Mouse (Mus musculus): ENCODE results near the gene Cysrt1. TPM values are rescaled to one million over a fixed set of nuclear protein-coding genes. Genes with fewer than 3 reads are reported as not detected.
"Not testable (repeated sequence)": the region's sequence is repeated elsewhere in the genome, so short reads cannot be mapped to it uniquely, and the experiment has no call there.

The Cysrt1 gene
- total RNA-seq, 1 experiment from 2014 or later: not detected

GRCm38 (mm10) chr2:25264851-25265250, 22.6 kb upstream of the Cysrt1 start:
- DNase-seq: no peak

- DNase-seq: no peak
Observed at GRCm38 (mm10) chr2:25264286-25264660, 22.0 kb upstream of the Cysrt1 start.

DNA sequence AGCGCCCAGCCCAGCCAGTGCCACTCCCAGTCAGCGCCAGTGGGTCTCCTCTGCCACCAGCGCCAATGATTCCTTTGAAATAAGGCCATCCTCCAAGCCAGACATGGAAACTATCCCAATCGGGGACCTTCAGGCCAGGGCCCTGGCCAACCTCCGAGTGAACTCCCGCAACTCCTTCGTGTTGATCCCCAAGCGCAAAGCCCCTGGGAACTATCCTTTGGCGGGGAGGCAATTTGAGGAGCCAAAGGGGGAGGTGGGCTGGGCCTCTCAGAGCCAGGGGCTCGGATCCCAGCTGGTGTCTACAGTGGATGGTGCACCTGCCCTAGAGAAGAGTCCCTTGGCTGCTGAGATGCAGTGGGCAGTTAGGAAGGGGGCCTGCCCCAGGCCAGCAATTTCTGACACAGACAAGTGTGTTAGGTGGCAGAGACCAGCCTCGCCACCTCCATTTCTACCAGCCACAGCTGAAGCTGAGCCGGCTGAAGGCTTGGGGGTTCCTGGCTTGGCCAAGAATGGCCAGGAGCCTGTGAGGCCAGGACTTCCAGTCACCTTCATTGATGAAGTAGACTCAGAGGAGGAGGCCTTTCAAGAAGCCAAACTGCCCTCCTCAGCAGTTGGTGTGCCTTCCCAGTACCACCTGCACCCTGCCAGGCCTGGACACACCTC, 21.5 kb upstream of the Cysrt1 start:
- no peak for DNase-seq

DNA sequence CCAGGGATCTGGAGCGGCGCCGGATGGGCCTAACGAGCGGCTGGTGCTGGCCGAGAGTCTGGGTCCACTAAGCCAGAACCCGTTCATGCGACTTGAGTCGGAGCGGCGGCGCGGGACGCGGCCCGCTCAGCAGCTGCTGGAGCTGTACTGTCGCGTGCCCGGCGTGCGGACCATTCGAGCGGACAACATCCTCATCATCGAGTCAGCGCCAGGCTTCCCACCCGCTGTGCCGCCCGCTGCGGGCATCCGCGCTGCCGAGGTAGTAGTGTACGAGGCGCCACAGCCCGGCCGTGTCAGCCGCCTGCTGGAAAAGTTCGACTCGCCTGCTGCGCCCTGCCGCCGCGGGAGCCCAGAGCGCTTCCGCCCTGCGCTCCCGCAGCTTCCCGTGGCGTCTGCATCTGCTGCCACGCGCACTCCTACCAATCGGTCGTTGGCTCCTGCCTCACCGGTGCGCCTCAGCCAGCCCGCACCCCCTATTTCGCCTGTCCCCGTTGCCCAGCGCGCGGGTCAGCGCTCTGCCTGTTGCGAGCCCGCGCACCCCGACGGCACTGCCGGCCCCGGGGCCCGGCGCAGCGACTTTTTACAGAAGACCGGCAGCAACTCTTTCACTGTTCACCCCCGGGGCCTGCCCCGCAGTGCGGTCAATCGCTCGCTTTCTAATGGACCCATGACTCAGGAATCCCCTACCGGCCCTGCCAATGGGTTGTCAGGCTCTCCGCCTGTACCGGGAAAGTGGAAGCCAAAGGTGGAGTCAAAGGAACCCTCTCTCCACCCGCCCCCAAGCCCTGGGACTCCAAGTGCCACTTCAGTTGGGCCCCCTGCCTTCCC, 20.8 kb upstream of the Cysrt1 start:
- DNase-seq: peak; percentile 50

DNA sequence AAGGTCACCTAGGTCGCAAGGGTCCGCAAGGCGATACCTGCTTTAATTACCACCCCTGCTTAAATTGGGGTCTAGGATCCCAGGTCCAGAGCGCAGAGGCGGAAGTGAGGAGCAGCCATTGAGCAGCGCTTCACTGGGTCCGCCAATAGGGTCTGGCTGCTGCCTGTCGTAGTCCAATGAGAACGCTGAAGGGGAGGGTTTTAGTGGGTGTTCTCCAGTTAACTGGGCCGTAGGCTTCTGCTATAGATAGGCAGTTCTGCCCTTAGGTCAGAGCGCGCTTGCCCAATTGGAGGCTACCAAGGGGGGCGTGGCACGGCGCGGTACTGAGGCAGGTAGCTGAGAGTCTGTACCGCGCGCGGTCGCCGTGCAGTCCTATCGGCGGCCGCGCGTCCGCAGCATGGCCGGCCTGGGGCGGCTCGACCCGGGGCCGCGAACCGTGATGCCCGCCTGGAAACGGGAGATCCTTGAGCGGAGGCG, 20.1 kb upstream of the Cysrt1 start, which contains the start of gene Tprn:
Gene Tprn, plus strand, starts transcription at position 328 of the 477 bp plus-strand sequence.
- peak; percentile 95 for DNase-seq

GRCm38 (mm10) chr2:25261870-25262269, 19.6 kb upstream of the Cysrt1 start:
- DNase-seq: no peak

DNA sequence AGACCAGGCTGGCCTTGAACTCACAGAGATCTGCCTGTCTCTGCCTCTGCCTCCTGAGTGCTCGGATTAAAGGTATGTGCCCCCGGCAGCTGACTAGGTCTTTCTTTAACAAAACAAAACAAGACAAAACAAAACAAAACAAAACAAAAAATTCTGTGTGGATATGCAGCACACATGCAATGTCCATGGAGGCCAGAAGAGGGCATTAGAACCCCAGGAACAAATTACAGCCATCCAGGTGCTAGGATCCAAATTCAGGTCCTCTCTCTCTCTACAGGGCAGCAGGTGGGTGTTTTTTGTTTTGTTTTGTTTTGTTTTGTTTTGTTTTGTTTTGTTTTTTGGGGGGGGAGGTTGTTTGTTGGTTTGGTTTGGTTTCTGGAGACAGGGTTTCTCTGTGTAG, 16.6 kb upstream of the Cysrt1 start:
- DNase-seq: no peak

GRCm38 (mm10) chr2:25257250-25257649, 15.0 kb upstream of the Cysrt1 start:
- DNase-seq: not testable (repeated sequence)

GRCm38 (mm10) chr2:25256443-25257109, 14.3 kb upstream of the Cysrt1 start:
- not testable (repeated sequence) for DNase-seq

DNA sequence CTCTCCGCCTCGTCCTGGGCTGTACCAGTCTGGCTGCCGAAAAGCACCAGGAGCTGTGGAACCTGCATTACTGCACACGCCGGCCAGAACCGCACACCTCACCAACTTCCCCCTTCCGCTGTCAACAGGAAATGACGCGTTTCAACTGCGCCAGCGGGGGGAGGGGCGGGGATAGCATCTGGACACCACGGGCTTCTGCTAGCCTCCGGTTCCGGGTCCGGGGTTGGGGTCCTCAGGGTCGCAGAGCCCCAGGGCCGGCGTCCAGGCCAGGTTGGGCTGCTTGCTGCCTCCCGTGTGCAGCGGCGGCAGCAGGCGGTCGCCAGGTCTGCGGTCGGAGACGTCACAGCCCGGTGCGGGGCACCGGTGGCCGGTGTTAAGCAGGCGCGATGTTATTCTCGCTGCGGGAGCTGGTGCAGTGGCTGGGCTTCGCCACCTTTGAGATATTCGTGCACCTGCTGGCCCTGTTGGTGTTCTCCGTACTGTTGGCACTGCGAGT, 13.1 kb upstream of the Cysrt1 start, which contains the start of gene Tmem203:
Gene Tmem203, plus strand, starts transcription at position 156 of the 496 bp plus-strand sequence.
- DNase-seq: peak; percentile 89

- DNase-seq: no peak
Observed at GRCm38 (mm10) chr2:25252331-25252730, 10.1 kb upstream of the Cysrt1 start.

DNA sequence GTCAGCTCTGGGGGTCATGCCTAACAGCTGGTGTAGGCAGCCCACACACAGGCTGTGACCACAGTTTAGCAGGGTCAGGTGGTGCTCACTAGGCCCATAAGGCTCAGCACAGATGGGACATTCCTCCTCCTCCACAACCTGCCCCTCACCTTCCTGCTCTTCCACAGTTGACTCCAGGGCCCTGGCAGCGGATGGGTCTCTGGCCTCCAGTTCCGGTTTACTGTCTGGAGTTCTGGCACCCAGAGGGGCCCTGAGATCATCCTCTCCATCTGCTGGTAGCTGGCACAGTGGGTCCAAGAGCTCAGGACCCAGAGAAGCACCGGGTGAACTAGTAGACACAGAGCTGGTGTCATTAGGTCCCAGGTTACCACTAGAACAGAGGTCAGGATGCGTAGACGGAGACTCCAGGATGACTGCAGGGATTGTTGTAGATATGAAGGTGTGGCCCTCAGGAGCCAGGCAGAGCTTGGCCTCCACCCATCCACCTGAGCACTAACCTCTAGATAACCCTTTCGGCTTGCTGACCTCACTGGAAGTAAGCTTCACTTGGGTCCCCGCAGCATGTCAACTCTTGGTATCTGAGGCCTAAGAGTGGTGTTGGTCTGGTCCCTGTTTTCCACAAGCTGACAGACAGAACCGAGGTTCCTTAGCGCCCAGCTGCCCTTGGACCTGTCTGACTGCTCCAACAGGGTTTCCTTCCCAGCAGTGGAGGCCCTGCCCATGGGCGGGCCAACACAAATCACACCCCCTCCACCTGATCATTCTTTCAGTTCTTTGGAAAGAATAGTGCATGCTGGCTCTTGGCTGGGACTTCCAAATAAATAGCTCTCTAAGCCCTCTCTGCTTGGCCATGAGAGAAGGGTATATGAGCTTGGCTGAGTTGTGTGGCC, 4.2 kb upstream of the Cysrt1 start, which contains the start of gene AL732309.1:
Gene AL732309.1, minus strand, starts transcription at position 681 of the 890 bp plus-strand sequence.
- no peak for DNase-seq

- no peak for DNase-seq
Observed at GRCm38 (mm10) chr2:25244144-25244543, 1.9 kb upstream of the Cysrt1 start.

GRCm38 (mm10) chr2:25243342-25243741, 1.1 kb upstream of the Cysrt1 start:
- no peak for DNase-seq

DNA sequence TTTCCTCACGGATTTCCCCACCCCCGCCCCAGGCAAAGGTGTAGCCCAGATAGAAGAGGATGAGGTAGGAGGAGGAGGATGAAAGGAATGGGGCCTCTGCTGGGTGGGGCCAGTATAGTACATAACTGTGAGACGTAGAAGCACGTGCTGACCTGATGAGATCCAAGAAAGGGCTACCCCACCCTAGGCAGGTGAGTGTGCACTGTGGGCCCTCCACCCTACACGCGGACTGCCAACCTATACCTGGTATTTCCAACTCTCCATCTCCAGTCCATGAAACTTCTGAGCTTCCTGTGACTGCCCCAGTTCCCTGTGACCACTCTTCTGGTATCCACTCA, 845 bp downstream of the Cysrt1 start:
- no peak for DNase-seq

DNA sequence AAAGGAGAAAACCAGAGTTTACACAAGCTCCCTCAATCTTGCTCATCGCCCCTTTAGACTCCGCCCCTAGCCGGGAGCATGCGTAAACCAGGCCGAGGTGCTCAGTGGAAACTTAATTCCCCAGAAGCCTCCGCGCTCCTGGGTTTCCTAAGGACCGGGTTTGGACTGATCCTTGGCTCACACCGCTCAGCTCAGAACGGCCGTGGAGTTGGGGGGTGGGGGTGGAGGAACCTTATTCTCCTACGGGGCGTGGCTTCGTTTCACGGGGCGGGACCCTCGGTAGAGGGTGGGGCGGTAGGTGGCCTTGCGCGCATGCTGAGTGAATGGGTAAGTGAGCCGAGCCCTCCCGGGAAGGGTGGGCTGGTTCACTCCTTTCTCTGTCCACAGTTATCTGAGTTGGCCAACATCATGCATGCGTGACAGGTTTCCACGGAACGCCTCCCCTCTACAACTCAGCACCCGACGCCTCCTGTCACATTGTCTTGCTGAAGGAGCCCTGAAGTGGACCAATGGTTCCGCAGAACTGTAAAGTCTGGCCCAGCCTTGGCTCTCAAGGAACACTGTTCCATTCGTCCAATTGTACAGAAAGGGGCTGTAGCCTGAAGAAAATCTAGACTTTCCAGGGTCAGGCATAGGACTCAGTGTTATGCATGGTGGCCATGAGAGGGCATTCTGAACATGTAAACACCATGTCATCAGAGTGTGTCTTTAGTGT, 1.4 kb downstream of the Cysrt1 start:
- peak; percentile 79 for DNase-seq

DNA sequence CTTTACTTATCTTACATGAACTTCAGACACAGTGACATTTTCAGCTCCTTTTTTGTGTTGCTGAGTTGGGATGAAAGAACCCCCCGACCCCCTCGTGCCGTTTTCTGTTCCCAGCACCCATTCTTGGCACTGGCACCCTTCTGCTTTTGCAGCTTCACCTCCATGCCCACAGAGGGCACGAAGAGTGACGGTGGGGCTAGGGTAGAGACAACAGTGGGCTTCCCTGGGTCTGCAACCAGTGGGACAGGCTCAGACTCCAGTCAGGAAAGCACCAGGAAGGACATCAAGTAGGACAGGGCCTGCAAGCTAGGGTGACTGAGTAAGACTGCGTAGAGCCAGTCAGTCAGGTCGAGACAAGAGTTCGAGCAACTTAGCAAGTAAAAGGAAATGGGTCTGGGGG, 1.9 kb downstream of the Cysrt1 start:
- DNase-seq: no peak

DNA sequence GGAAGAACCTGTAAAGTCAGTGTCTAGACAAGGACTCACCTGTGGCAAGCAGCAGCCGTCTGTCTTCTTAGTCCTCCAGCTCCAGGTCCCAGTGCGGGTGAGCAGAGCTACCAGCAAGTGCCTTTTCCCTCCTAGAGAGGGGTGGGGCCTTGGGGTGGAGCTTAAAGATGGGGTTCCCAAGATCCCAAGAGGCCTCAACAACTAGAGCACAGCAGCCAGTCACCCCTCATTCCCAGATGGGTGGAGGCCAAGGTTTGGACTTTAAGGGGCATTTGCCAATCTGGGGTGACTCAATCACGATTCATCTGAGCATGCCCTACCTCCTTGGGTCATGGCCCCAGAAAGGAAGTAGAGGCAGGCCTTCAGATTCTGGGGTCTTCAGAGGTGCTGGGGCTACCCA, 2.5 kb downstream of the Cysrt1 start:
- no peak for DNase-seq

- DNase-seq: no peak
Observed at GRCm38 (mm10) chr2:25238106-25238505, 4.1 kb downstream of the Cysrt1 start.

GRCm38 (mm10) chr2:25237522-25237921, 4.7 kb downstream of the Cysrt1 start:
- no peak for DNase-seq

GRCm38 (mm10) chr2:25236614-25237013, 5.6 kb downstream of the Cysrt1 start, which contains the start of gene Rnf224:
Gene Rnf224 (minus strand): TSS chr2:25236787.
- no peak for DNase-seq
